Mouse (Mus musculus) T-helper 2 cell (primary cell): ENCODE measurements around the gene Nrg4.
"Not testable (repeated sequence)": the region's sequence is repeated elsewhere in the genome, so short reads cannot be mapped to it uniquely, and the experiment has no call there.

Experiments used
- in situ Hi-C: fragments of 300-600 bp; cut with MboI, MseI; formaldehyde crosslinking; loops from one replicate; pipeline ENCODE4 v1.15.1; 2025; ENCODE audit warnings: high pct_unique_total_duplicates

The Nrg4 gene

GRCm38 (mm10) chr9:55252097-55252496 lies 74.5 kb downstream of the Nrg4 start:
- in situ Hi-C loops = not testable (repeated sequence)

GRCm38 (mm10) chr9:55250595-55251247 lies 75.9 kb downstream of the Nrg4 start:
- in situ Hi-C loops = no loop called here

- in situ Hi-C loops = no loop called here
Observed at GRCm38 (mm10) chr9:55248465-55248864, 78.2 kb downstream of the Nrg4 start.

GRCm38 (mm10) chr9:55246918-55247317 lies 79.7 kb downstream of the Nrg4 start:
- in situ Hi-C loops = no loop called here

GRCm38 (mm10) chr9:55246440-55246839 lies 80.2 kb downstream of the Nrg4 start:
- in situ Hi-C loops = no loop called here

- in situ Hi-C loops = not testable (repeated sequence)
Observed at GRCm38 (mm10) chr9:55245057-55245750, 81.4 kb downstream of the Nrg4 start.

- in situ Hi-C loops = no loop called here
Observed at GRCm38 (mm10) chr9:55244079-55244478, 82.6 kb downstream of the Nrg4 start.

- in situ Hi-C loops = no loop called here
Observed at GRCm38 (mm10) chr9:55243280-55243679, 83.4 kb downstream of the Nrg4 start.

- in situ Hi-C loops = no loop called here
Observed at GRCm38 (mm10) chr9:55241863-55242685, 84.6 kb downstream of the Nrg4 start.

- in situ Hi-C loops = no loop called here
Observed at GRCm38 (mm10) chr9:55240852-55241251, 85.8 kb downstream of the Nrg4 start.

GRCm38 (mm10) chr9:55236235-55237165 lies 90.1 kb downstream of the Nrg4 start:
- in situ Hi-C loops = no loop called here

GRCm38 (mm10) chr9:55233076-55233475 lies 93.6 kb downstream of the Nrg4 start:
- in situ Hi-C loops = not testable (repeated sequence)

- in situ Hi-C loops = no loop called here
Observed at GRCm38 (mm10) chr9:55232586-55232985, 94.1 kb downstream of the Nrg4 start.

- in situ Hi-C loops = no loop called here
Observed at GRCm38 (mm10) chr9:55232110-55232509, 94.5 kb downstream of the Nrg4 start.

GRCm38 (mm10) chr9:55231544-55231943 lies 95.1 kb downstream of the Nrg4 start:
- in situ Hi-C loops = no loop called here

- in situ Hi-C loops = no loop called here
Observed at GRCm38 (mm10) chr9:55229010-55229409, 97.6 kb downstream of the Nrg4 start.

- in situ Hi-C loops = no loop called here
Observed at GRCm38 (mm10) chr9:55228149-55228548, 98.5 kb downstream of the Nrg4 start.

GRCm38 (mm10) chr9:55226251-55226650 lies 100.4 kb downstream of the Nrg4 start:
- in situ Hi-C loops = no loop called here

GRCm38 (mm10) chr9:55225165-55225737 lies 101.4 kb downstream of the Nrg4 start:
- in situ Hi-C loops = no loop called here

- in situ Hi-C loops = no loop called here
Observed at GRCm38 (mm10) chr9:55217381-55217780, 109.3 kb downstream of the Nrg4 start.

- in situ Hi-C loops = no loop called here
Observed at GRCm38 (mm10) chr9:55216078-55216477, 110.6 kb downstream of the Nrg4 start.
